Mouse (Mus musculus): ENCODE measurements at regions not wholly inside any gene's neighbourhood (a gene's known extent, or its start where the extent isn't known, plus 50 kb on each side); places are given as distances from the start of the nearest gene placed in this dataset.
"Not testable (repeated sequence)": the region's sequence is repeated elsewhere in the genome, so short reads cannot be mapped to it uniquely, and the experiment has no call there.

DNA sequence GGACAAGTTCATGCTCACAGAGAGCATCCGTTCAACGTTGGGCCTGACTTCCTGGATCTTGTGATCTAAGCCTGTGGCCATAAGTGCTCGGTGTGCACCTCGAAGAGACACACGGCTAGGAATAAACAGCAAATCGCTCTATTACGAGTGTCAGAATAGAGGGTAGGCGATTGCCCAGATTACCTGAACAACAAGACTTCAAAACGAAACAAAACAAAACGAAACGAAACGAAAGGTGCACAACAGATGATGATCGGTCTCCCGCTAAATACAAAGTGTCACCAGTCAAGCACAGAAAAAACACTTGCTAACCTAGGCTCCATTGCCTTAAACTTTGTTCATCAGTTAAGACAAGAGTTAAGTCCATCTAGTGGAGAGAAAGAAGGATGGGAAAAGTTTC lies 67.4 kb downstream of the Pdia4 start:
- not testable (repeated sequence) for H3K27ac ChIP-seq; DNase-seq (ENCODE audit: low spot score in 2 of 2); H3K4me3 ChIP-seq

GRCm38 (mm10) chr6:47743856-47744255 lies 69.4 kb downstream of the Pdia4 start:
- H3K27ac ChIP-seq; H3K4me3 ChIP-seq; DNase-seq (ENCODE audit: low spot score in 2 of 2): not testable (repeated sequence)

- DNase-seq (ENCODE audit: low spot score in 2 of 2); H3K27ac ChIP-seq: not testable (repeated sequence)
- H3K4me3 ChIP-seq: peak overlapping the region; percentile 38; the same call in 1 of the 2 replicates
These were observed 73.0 kb downstream of the Pdia4 start for GRCm38 (mm10) chr6:47740216-47740615.

- H3K4me3 ChIP-seq, H3K27ac ChIP-seq: not testable (repeated sequence)
- peak; percentile 65 to 71 for DNase-seq (ENCODE audit: low spot score in 2 of 2)
These were observed 73.5 kb downstream of the Pdia4 start for GRCm38 (mm10) chr6:47739696-47740095.

DNA sequence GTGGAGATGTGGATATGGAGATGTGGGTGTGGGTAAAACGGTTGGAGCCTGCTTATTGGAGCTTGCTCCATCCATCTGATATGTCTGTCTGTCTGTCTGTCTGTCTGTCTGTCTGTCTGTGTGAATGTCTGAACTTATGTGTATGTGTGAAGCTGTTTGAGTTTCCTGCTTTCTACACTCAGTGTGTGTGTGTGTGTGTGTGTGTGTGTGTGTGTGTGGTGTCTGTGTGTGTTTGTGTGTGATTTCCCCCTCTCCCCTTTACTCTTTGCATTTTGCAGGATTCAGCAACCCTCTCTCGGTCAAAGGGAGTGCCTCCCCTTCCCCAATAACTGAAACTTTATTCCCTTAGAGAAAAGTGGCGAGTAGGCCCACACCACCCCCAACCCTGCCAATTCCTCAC lies 75.3 kb downstream of the Pdia4 start:
- not testable (repeated sequence) for H3K4me3 ChIP-seq; DNase-seq (ENCODE audit: low spot score in 2 of 2); H3K27ac ChIP-seq
